Mouse (Mus musculus) neutrophil, adult 5-6 weeks (primary cell): ENCODE measurements around the gene Rhobtb1. TPM values are rescaled to one million over a fixed set of nuclear protein-coding genes. Genes with fewer than 3 reads are reported as not detected.

ENCODE experiments used
- ATAC-seq: fragments of 151-379, 151-347 bp; 2 replicates; pipeline ENCODE4 v1.8.0; 2017; ENCODE audit warnings: mild to moderate bottlenecking, moderate TSS enrichment; ENCODE audit not compliant: insufficient number of reproducible peaks, poor library complexity, low FRiP score, severe bottlenecking; ENCODE audit errors: extremely low read depth
- total RNA-seq: library from RNA; stranded (forward); fragments of 200-1000 nt; gene quantifications from 2 replicates; pipeline ENCODE4 v1.2.3, GENCODE M21; 2017

The Rhobtb1 gene
- total RNA-seq, result 0.12 and 0.98 TPM in 2 replicates

GRCm38 (mm10) chr10:69151045-69151444 is at the start of gene Rhobtb1:
Gene Rhobtb1 (plus strand): TSS chr10:69151434.
- ATAC-seq, result no peak

GRCm38 (mm10) chr10:69101988-69102387 is 49.2 kb upstream of the Rhobtb1 start:
- no peak for ATAC-seq

GRCm38 (mm10) chr10:69104143-69104882 is 46.9 kb upstream of the Rhobtb1 start:
- no peak for ATAC-seq

GRCm38 (mm10) chr10:69104883-69105225 is 46.4 kb upstream of the Rhobtb1 start:
- no peak for ATAC-seq

- no peak for ATAC-seq
These were observed 44.4 kb upstream of the Rhobtb1 start for GRCm38 (mm10) chr10:69106796-69107195.

- no peak for ATAC-seq
These were observed 44.0 kb upstream of the Rhobtb1 start for GRCm38 (mm10) chr10:69107253-69107652.

- no peak for ATAC-seq
These were observed 36.9 kb upstream of the Rhobtb1 start for GRCm38 (mm10) chr10:69114384-69114783.

GRCm38 (mm10) chr10:69117996-69118395 is 33.2 kb upstream of the Rhobtb1 start:
- ATAC-seq, result no peak

- ATAC-seq, result no peak
These were observed 32.3 kb upstream of the Rhobtb1 start for GRCm38 (mm10) chr10:69118893-69119292.

- ATAC-seq, result no peak
These were observed 31.8 kb upstream of the Rhobtb1 start for GRCm38 (mm10) chr10:69119456-69119855.

GRCm38 (mm10) chr10:69126546-69126945 is 24.7 kb upstream of the Rhobtb1 start:
- ATAC-seq, result no peak

- ATAC-seq, result no peak
These were observed 22.7 kb upstream of the Rhobtb1 start for GRCm38 (mm10) chr10:69128531-69128930.

- no peak for ATAC-seq
These were observed 20.6 kb upstream of the Rhobtb1 start for GRCm38 (mm10) chr10:69130613-69131012.

- ATAC-seq, result no peak
These were observed 16.9 kb upstream of the Rhobtb1 start for GRCm38 (mm10) chr10:69134356-69134755.

GRCm38 (mm10) chr10:69136241-69136828 is 14.9 kb upstream of the Rhobtb1 start:
- no peak for ATAC-seq

- no peak for ATAC-seq
These were observed 2.0 kb upstream of the Rhobtb1 start for GRCm38 (mm10) chr10:69149252-69149651.

- ATAC-seq, result no peak
These were observed 1.7 kb downstream of the Rhobtb1 start for GRCm38 (mm10) chr10:69152971-69153370.

GRCm38 (mm10) chr10:69155428-69156175 is 4.4 kb downstream of the Rhobtb1 start:
- no peak for ATAC-seq

- no peak for ATAC-seq
These were observed 5.2 kb downstream of the Rhobtb1 start for GRCm38 (mm10) chr10:69156462-69156861.

- no peak for ATAC-seq
These were observed 6.2 kb downstream of the Rhobtb1 start for GRCm38 (mm10) chr10:69157471-69157870.
